Mouse (Mus musculus) liver, embryonic 11.5 days (tissue): ENCODE results near the gene Plekhh2. TPM values are rescaled to one million over a fixed set of nuclear protein-coding genes. Genes with fewer than 3 reads are reported as not detected.
"Not testable (repeated sequence)": the region's sequence is repeated elsewhere in the genome, so short reads cannot be mapped to it uniquely, and the experiment has no call there.

ENCODE experiments used
- ATAC-seq: fragments of 200-750 bp; cut with Nextera tagmentation; replicated peaks from 2 replicates; pipeline ENCODE4 v1.8.0; 2017; ENCODE audit warnings: moderate number of reproducible peaks, mild to moderate bottlenecking, moderate TSS enrichment, moderate library complexity; ENCODE audit not compliant: low FRiP score
- DNase-seq: peaks from one replicate; pipeline ENCODE4 v3.0.0-alpha.2; 2017; ENCODE audit warnings: low spot score
- H3K27ac ChIP-seq: fragments of 300-500 bp; sonication (generic); 2 replicates; pipeline ENCODE4 v1.5.1; 2014; ENCODE audit warnings: mild to moderate bottlenecking, low read depth, low read length, control low read depth
- H3K27me3 ChIP-seq: fragments of 300-500 bp; sonication (generic); replicated peaks from 2 replicates; pipeline ENCODE4 v1.6.1; 2014; ENCODE audit warnings: low read length, mixed read lengths; ENCODE audit not compliant: control insufficient read depth, insufficient read depth
- H3K36me3 ChIP-seq: fragments of 300-500 bp; sonication (generic); 2 replicates; pipeline ENCODE4 v1.6.1; 2014; ENCODE audit warnings: mild to moderate bottlenecking, low read length, moderate library complexity, mixed read lengths; ENCODE audit not compliant: control insufficient read depth, insufficient read depth
- H3K4me1 ChIP-seq: fragments of 300-500 bp; sonication (generic); replicated peaks from 2 replicates; pipeline ENCODE4 v1.6.1; 2014; ENCODE audit warnings: low read length, mixed read lengths; ENCODE audit not compliant: control insufficient read depth, insufficient read depth
- H3K4me2 ChIP-seq: fragments of 300-500 bp; sonication (generic); 2 replicates; pipeline ENCODE4 v1.6.1; 2014; ENCODE audit warnings: mild to moderate bottlenecking, control low read depth, moderate library complexity
- H3K4me3 ChIP-seq: fragments of 300-500 bp; sonication (generic); 2 replicates; pipeline ENCODE4 v1.5.1; 2014; ENCODE audit warnings: low read depth, low read length, control low read depth
- H3K9ac ChIP-seq: fragments of 300-500 bp; sonication (generic); 2 replicates; pipeline ENCODE4 v1.6.1; 2014; ENCODE audit warnings: low read depth, low read length, control low read depth
- H3K9me3 ChIP-seq: fragments of 300-500 bp; sonication (generic); 2 replicates; pipeline ENCODE4 v1.6.1; 2016; ENCODE audit warnings: low read length, inconsistent platforms, mixed read lengths; ENCODE audit not compliant: control insufficient read depth
- WGBS: fragments of 180-500 bp; shearing (Covaris S2); extraction: QIAGEN DNeasy Blood & Tissue Kit; methylation state at CpG from one replicate; pipeline ENCODE4 v1.1.7; 2014; 5-methylcytosine and 5-hydroxymethylcytosine counted together
- polyA plus RNA-seq: library from polyadenylated mRNA; unstranded; fragments of >200 nt; fragmentation: Nextera tagmentation; extraction: Ambion mirVana; gene quantifications from 2 replicates; pipeline ENCODE4 v1.2.1, GENCODE M21; 2014

Gene Plekhh2
- polyA plus RNA-seq, 1 experiment from 2014 or later = 2.4 TPM

DNA sequence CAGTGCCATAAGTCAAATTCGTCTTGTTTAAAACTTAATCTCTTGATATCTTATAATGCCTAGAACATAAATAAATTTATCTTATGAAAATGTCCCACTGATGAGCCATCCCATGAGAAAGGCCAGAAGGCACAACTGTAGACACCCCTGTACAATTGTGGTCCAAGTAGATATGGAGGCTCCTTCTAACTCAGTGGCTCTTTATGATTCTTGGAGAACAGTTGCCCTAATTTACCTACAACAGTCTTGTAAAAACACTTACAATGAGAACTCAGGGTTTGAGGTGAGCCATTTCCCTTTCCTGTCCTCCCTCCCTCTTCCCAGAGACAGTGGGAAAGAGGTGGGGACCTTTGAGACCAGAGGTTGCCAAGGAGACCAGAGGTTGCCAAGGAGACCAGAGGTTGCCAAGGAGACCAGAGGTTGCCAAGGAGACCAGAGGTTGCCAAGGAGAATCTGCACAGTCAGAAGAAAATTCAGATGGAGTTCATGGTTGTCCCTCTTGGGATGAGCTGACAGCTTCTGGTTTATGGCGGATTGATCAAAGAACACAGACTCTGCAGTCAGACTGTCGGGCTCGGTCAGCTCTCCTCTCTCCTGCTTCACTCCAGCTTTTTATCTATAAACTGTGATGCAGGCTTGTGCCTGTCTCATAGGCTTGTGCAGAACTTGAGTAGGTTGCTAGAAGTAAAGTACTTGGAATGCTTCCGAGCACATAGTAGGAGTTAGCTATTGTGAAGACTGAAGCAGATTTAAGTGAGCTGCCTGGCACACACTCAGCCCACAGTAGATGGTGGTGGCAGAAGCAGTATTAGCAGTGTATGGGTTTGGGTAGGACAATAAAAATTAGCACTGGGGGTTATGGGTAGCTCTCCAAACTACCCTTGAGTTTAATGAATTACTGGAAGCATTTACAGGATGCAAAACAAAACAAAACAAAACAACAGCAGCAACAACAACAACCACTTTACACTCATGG is 39.5 kb downstream of the Plekhh2 start:
- H3K9ac ChIP-seq = no peak overlapping the region
- no peak for ATAC-seq
- H3K27me3 ChIP-seq = no peaks in the 10 kb centered on the region
- no peak for DNase-seq
- H3K4me2 ChIP-seq = no peak overlapping the region
- no peak overlapping the region for H3K27ac ChIP-seq
- 69% methylated on average over 5 of the region's 5 CpGs for WGBS
- H3K4me1 ChIP-seq = no peaks in the 10 kb centered on the region
- no peak overlapping the region for H3K4me3 ChIP-seq
- H3K9me3 ChIP-seq = no peaks in the 10 kb centered on the region
- H3K36me3 ChIP-seq = no peaks in the 10 kb centered on the region

- Histone ChIP-seq H3K27me3 (no peaks in the 10 kb centered on the region), H3K4me1 (no peaks in the 10 kb centered on the region), H3K4me3 (no peak overlapping the region), H3K27ac (no peak overlapping the region), H3K9ac (no peak overlapping the region), H3K4me2 (no peak overlapping the region), H3K9me3 (no peaks in the 10 kb centered on the region), H3K36me3 (no peaks in the 10 kb centered on the region)
- DNase-seq (no peak), ATAC-seq (no peak)
- WGBS = 66% methylated on average over 5 of the region's 5 CpGs
Measured at GRCm38 (mm10) chr17:84552230-84552629, 40.5 kb downstream of the Plekhh2 start.

- not testable (repeated sequence) for H3K9me3 ChIP-seq, H3K36me3 ChIP-seq, H3K9ac ChIP-seq, H3K27ac ChIP-seq, H3K27me3 ChIP-seq, DNase-seq, H3K4me1 ChIP-seq, H3K4me2 ChIP-seq, H3K4me3 ChIP-seq, ATAC-seq
Measured at GRCm38 (mm10) chr17:84564264-84564663, 52.6 kb downstream of the Plekhh2 start.

DNA sequence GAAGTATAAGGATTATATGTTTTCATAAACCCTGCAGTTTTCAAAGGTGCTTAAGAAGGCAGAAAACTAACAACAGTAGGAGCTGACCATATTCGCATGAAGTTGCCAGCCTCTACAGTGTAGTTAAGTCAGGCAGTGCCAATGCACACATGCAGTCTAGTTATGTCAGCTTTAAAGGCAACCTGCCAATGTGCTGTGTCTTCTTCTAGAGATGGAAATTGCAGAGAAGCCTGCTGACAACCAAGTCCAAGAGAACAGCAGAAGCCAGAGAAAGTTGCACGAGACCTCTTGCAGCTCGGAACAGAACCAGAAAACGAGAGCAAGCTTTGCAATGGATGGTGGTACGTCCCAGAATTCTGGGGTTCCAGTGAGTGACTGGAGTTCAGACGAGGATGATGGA is 54.1 kb downstream of the Plekhh2 start:
- 84% methylated on average over 6 of the region's 6 CpGs for WGBS

DNA sequence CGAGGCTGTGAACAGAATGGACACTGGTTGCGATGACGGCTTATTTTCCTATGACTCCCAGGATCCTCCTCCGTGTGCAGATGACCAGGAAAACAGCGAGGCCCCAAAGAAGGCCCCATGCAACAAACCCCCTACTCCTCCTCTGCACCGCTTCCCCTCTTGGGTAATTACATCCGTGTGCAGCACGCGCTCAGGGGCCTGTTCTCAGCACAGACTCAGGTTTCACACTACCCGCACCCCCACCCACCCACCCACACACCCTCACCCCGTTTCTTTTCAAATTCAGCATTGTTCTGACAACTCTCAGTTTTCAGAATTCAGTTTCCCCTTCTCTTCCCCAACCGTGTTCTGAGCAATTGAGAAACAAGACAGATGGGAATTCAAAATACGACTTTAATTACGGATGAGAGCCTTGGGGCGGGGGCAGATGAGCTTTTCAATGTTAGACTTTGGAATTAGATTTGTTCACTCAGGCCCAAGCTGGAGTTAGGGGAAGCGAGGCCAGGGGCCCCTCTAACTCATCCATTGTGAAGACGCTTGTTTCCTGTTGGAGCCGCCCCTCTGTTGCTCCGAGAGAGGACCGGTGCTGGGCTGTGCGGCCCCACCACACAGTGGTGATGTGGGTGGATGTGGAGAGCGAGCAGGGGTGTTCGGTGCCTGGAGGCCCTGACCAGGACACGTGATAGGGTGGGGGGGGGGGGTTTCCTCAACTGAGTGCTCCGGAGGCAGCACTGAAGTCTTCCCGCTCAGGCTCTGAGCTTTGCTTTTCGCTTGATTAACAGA is 55.3 kb downstream of the Plekhh2 start:
- WGBS = 56% methylated on average over 27 of the region's 27 CpGs
- Histone ChIP-seq H3K9me3 (no peaks in the 10 kb centered on the region), H3K9ac (no peak overlapping the region), H3K27me3 (no peaks in the 10 kb centered on the region), H3K36me3 (no peaks in the 10 kb centered on the region), H3K27ac (no peak overlapping the region), H3K4me1 (no peaks in the 10 kb centered on the region), H3K4me2 (no peak overlapping the region), H3K4me3 (no peak overlapping the region)
- DNase-seq = no peak
- no peak for ATAC-seq

More for the DNA sequence above, 54.1 kb downstream of the Plekhh2 start:
- Histone ChIP-seq H3K9me3 (no peaks in the 10 kb centered on the region), H3K4me1 (no peaks in the 10 kb centered on the region), H3K27ac (no peak overlapping the region), H3K36me3 (no peaks in the 10 kb centered on the region), H3K4me2 (no peak overlapping the region), H3K4me3 (no peak overlapping the region), H3K27me3 (no peaks in the 10 kb centered on the region), H3K9ac (no peak overlapping the region)
- no peak for ATAC-seq
- DNase-seq = no peak

DNA sequence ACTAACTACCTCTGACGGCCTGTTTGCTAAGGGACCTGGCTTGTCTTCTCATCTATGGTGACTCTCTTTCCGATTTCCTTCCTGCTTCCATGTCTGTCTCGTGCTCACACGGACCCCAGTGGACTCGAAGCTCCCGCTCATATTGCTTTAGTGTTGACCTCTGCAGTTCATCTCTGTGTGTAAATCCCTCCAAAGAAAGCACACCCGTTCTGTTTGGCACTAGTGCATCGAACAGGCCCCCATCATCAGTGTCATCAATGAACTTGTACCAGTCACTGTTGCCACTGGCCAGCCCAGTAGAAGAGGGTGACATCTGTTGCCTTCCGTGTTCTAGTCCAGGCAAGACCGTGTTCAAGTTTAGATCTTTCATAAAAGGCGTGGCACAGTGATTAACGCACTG is 57.1 kb downstream of the Plekhh2 start:
- Histone ChIP-seq H3K4me2 (no peak overlapping the region), H3K36me3 (no peaks in the 10 kb centered on the region), H3K27me3 (no peaks in the 10 kb centered on the region), H3K9me3 (no peaks in the 10 kb centered on the region), H3K4me3 (no peak overlapping the region), H3K27ac (no peak overlapping the region), H3K9ac (no peak overlapping the region), H3K4me1 (no peaks in the 10 kb centered on the region)
- 83% methylated on average over 12 of the region's 12 CpGs for WGBS
- ATAC-seq = no peak
- DNase-seq = no peak

DNA sequence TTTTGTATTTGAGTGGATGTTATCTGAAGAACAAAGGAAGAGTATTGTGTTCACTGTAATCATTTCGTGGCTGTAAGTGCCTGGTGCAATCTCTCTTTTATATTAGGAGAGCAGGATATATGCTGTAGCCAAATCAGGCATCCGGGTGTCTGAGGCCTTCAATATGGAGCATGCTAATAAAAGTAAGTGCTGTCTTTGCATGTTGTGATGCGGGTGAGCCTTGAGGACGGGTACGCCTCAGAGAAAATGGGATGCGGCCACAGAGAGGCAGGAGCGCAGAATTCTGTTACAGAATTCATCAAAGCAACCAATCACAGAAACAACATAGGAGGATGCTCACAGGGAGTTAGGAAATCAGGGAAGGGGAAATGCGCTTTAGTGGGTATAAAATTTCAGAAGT is 58.1 kb downstream of the Plekhh2 start:
- ATAC-seq (no peak), DNase-seq (no peak)
- H3K27ac ChIP-seq = no peak overlapping the region
- H3K36me3 ChIP-seq = no peaks in the 10 kb centered on the region
- no peaks in the 10 kb centered on the region for H3K9me3 ChIP-seq
- no peak overlapping the region for H3K9ac ChIP-seq
- H3K4me2 ChIP-seq = no peak overlapping the region
- H3K4me3 ChIP-seq = no peak overlapping the region
- WGBS = 82% methylated on average over 8 of the region's 8 CpGs
- no peaks in the 10 kb centered on the region for H3K27me3 ChIP-seq
- no peaks in the 10 kb centered on the region for H3K4me1 ChIP-seq

- 79% methylated on average over 18 of the region's 18 CpGs for WGBS
- no peaks in the 10 kb centered on the region for H3K36me3 ChIP-seq
- no peaks in the 10 kb centered on the region for H3K4me1 ChIP-seq
- H3K4me2 ChIP-seq = no peak overlapping the region
- no peak overlapping the region for H3K4me3 ChIP-seq
- no peak overlapping the region for H3K27ac ChIP-seq
- H3K9me3 ChIP-seq = no peaks in the 10 kb centered on the region
- ATAC-seq = no peak
- no peak overlapping the region for H3K9ac ChIP-seq
- H3K27me3 ChIP-seq = no peaks in the 10 kb centered on the region
- no peak for DNase-seq
Measured at GRCm38 (mm10) chr17:84571629-84572028, 59.9 kb downstream of the Plekhh2 start.
